Mouse (Mus musculus): Measurements from ENCODE around the gene Ski.

The Ski gene

DNA sequence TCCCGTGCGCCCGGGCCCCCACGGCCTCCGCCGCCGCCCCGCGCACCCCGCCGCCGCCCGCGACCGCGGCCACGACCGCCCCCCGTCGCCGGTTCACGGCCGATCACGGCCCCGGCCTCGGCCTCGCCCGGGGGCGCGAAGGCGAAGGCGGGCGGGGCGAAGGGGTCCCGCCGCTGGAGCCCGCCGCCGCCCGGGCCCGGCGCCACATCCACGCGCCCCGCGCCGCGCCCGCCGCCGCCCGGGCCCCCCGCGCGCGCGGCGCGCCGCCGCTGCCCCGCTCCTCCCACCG is at the start of gene Ski:
Gene Ski, minus strand, starts transcription at position 41 of the 289 bp plus-strand sequence.
- Histone ChIP-seq H3K4me3 (replicated peaks; ENCODE audit: low read length) (peak within 1 kb of the TSS; percentile 84), H3K36me3 (ENCODE audit: insufficient read depth, low read length) (peaks cover 40% of the 10 kb centered on the region), H3K4me1 (replicated peaks; ENCODE audit: low read depth, low read length) (peaks cover 48% of the 10 kb centered on the region), H3K9me3 (ENCODE audit: low read length) (no peaks in the 10 kb centered on the region), H3K27me3 (ENCODE audit: insufficient read depth, low read length) (peaks cover 53% of the 10 kb centered on the region)
- no peak for TF ChIP-seq POU5F1 (IDR thresholded peaks at IDR 0.05; ENCODE audit: borderline replicate concordance, low read length)
- no peak for TF ChIP-seq NANOG (IDR thresholded peaks at IDR 0.05; ENCODE audit: borderline replicate concordance, low read length)
- TF ChIP-seq CTCF (conservative IDR thresholded peaks at IDR 0.05; ENCODE audit: low read length): no peak

DNA sequence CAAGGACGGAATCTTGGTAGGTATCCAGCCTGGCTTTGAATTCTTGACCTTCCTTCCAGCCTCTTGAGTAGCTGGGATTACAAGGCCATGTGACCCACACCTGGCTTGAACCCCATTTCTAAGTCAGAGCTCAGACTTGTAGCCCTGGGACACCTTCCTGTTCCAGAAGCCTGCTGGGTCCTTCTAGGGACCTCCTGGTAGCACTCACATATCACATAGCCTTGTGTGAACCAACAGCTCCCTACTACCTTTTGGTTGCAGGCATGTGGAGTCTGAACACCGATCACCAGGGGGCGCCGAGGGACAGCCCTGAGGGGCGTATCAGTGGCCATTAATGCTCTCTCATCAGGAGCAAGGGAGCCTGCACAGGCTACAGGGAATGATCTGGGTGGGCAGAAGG is 46.0 kb upstream of the Ski start:
- Histone ChIP-seq H3K4me1 (replicated peaks; ENCODE audit: low read depth, low read length) (peaks cover 21% of the 10 kb centered on the region), H3K9me3 (ENCODE audit: low read length) (no peaks in the 10 kb centered on the region), H3K36me3 (ENCODE audit: insufficient read depth, low read length) (peaks cover 39% of the 10 kb centered on the region), H3K4me3 (replicated peaks; ENCODE audit: low read length) (no peak overlapping the region), H3K27me3 (ENCODE audit: insufficient read depth, low read length) (no peaks in the 10 kb centered on the region)
- TF ChIP-seq NANOG (IDR thresholded peaks at IDR 0.05; ENCODE audit: borderline replicate concordance, low read length) (no peak), CTCF (conservative IDR thresholded peaks at IDR 0.05; ENCODE audit: low read length) (peak; percentile 37), POU5F1 (IDR thresholded peaks at IDR 0.05; ENCODE audit: borderline replicate concordance, low read length) (no peak)

DNA sequence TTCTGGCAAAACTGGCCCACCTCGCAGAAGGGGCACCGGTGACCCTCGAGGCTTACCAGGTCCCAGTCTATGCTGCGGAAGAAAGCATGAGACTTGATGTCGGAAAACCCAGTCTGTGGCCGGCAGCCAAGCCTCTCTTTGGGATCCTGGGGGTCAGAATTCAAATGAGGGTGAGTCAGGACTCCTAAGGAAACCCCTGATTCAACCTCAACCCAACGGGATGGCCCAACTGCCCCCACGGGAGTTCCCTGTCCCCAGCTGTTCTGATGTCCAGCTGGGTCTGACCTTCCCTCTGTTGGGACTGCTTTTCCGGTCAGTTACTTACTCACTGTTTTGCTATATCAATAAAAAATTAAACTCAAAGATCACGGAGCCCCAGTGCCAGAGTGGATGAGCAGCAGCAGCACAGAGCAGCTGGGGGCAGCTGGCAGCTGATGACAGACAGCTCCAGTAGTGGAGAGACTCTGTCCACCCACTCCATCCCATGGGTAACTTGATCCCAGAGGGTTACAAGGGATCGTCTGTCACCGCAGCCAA is 45.3 kb upstream of the Ski start:
- no peak overlapping the region for H3K4me3 ChIP-seq (replicated peaks; ENCODE audit: low read length)
- H3K27me3 ChIP-seq (ENCODE audit: insufficient read depth, low read length): no peaks in the 10 kb centered on the region
- TF ChIP-seq CTCF (conservative IDR thresholded peaks at IDR 0.05; ENCODE audit: low read length): no peak
- TF ChIP-seq POU5F1 (IDR thresholded peaks at IDR 0.05; ENCODE audit: borderline replicate concordance, low read length): no peak
- no peak for TF ChIP-seq NANOG (IDR thresholded peaks at IDR 0.05; ENCODE audit: borderline replicate concordance, low read length)
- no peaks in the 10 kb centered on the region for H3K9me3 ChIP-seq (ENCODE audit: low read length)
- peaks cover 37% of the 10 kb centered on the region for H3K36me3 ChIP-seq (ENCODE audit: insufficient read depth, low read length)
- peaks cover 21% of the 10 kb centered on the region for H3K4me1 ChIP-seq (replicated peaks; ENCODE audit: low read depth, low read length)

DNA sequence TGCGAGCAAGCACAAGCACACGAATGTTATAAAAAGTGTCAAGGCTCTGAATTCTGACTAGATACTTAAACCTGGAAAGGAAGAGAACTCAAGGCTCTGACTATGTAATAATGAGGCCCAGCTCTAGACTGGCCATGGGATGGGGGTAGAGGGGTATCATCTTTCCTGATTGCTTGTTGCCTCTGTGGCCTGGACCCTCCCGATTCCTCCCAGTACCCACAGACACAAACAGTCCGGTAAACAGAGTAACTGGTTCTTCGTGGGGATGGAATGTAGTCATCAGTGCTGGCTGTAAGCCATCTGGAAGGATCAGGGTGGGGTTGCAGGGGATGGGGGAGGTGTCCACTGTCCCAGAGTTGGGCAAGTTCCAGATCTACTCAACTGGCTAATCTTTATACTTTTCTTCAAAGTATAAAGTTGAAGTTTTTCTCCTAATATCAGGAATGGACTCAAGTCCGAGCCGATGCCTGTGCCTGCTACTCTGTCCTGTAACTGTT is 44.7 kb upstream of the Ski start:
- Histone ChIP-seq H3K36me3 (ENCODE audit: insufficient read depth, low read length) (peaks cover 36% of the 10 kb centered on the region), H3K27me3 (ENCODE audit: insufficient read depth, low read length) (no peaks in the 10 kb centered on the region), H3K9me3 (ENCODE audit: low read length) (no peaks in the 10 kb centered on the region), H3K4me3 (replicated peaks; ENCODE audit: low read length) (no peak overlapping the region), H3K4me1 (replicated peaks; ENCODE audit: low read depth, low read length) (peaks cover 21% of the 10 kb centered on the region)
- TF ChIP-seq NANOG (IDR thresholded peaks at IDR 0.05; ENCODE audit: borderline replicate concordance, low read length) (no peak), CTCF (conservative IDR thresholded peaks at IDR 0.05; ENCODE audit: low read length) (no peak)

DNA sequence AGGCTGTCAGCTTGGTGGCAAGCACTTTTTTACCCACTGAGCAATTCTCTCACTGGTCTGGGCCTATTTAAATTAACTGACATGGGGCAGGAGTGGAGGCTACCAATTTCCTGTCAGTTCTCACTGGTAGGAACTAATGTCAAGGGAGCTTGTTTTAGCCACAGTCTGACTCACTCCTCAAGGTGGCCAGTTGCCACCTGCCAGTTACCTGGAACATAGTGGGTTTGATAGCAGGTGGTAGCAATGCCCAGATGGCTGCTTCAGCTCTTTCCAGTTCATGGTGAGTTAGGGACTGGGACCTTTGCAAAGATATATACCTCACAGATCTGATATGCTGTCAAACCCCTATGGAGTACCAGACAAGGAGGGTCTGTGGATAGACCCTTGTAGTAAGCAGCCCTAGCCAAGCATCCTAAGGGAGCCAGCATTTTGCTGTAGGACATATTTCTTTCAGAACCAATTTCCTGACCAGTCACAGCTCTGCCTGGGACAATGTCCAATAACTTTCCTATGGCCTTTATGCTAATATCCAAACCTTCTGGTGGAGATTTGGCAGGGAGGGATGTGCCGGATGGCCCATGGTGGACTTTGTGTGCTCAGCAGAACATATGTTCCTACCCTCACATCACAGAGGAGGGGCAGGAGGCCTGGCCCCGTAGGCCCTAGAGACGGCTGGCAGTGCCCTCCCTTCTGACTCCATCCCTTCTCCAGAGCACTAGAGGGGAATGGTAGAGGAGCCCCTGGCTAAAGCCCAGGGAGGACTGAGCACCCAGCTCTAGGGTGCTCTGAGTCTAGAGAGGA is 42.3 kb upstream of the Ski start:
- TF ChIP-seq NANOG (IDR thresholded peaks at IDR 0.05; ENCODE audit: borderline replicate concordance, low read length) (no peak), POU5F1 (IDR thresholded peaks at IDR 0.05; ENCODE audit: borderline replicate concordance, low read length) (no peak), CTCF (conservative IDR thresholded peaks at IDR 0.05; ENCODE audit: low read length) (no peak)
- H3K27me3 ChIP-seq (ENCODE audit: insufficient read depth, low read length): no peaks in the 10 kb centered on the region
- H3K4me3 ChIP-seq (replicated peaks; ENCODE audit: low read length): no peak overlapping the region
- H3K9me3 ChIP-seq (ENCODE audit: low read length): no peaks in the 10 kb centered on the region
- H3K4me1 ChIP-seq (replicated peaks; ENCODE audit: low read depth, low read length): peaks cover 34% of the 10 kb centered on the region
- peaks cover 26% of the 10 kb centered on the region for H3K36me3 ChIP-seq (ENCODE audit: insufficient read depth, low read length)

DNA sequence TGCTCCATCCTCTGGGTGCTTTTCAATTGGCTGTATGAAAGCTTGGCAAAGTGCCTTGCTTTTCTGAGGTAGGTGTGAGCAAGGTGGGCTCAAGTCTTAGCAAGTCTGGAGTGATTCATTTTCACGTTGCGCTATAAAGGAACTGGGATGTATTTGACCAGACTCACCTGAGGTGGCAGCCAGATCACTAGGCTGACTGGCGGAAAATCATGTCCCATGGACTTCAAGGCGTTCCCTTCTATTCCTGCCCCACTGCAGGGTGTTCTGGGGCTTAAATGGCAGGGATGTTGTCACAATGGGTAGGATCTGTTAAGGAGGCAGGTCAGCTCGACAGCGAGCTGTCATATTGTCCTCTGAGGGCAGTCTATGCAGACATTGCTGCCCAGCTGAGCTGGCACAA is 29.9 kb upstream of the Ski start:
- peaks cover 34% of the 10 kb centered on the region for H3K4me1 ChIP-seq (replicated peaks; ENCODE audit: low read depth, low read length)
- H3K4me3 ChIP-seq (replicated peaks; ENCODE audit: low read length): 0 out of 2 replicates have a peak overlapping the region, but pooled peaks have one; percentile 87
- no peaks in the 10 kb centered on the region for H3K27me3 ChIP-seq (ENCODE audit: insufficient read depth, low read length)
- peaks cover 39% of the 10 kb centered on the region for H3K36me3 ChIP-seq (ENCODE audit: insufficient read depth, low read length)
- H3K9me3 ChIP-seq (ENCODE audit: low read length): no peaks in the 10 kb centered on the region
- no peak for TF ChIP-seq CTCF (conservative IDR thresholded peaks at IDR 0.05; ENCODE audit: low read length)
- no peak for TF ChIP-seq POU5F1 (IDR thresholded peaks at IDR 0.05; ENCODE audit: borderline replicate concordance, low read length)
- no peak for TF ChIP-seq NANOG (IDR thresholded peaks at IDR 0.05; ENCODE audit: borderline replicate concordance, low read length)

DNA sequence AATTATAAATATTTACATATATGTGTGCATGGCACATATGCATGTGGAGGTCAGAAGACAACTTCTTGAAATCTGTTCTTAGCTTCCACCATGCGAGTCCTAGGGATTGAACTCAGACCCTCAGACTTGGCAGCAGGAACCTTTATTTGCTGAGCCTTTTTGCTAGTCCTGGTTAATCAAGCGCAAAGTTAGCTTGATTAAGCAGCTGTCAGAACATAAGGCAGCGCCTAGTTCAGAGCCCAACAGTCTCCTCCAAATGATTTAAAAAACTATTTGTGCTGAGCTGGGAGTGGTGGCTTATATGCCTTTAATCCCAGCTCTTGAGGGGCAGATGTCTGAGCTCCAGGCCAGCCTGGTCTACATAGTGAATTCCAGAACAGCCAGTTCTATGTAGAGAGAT is 28.8 kb upstream of the Ski start:
- Histone ChIP-seq H3K9me3 (ENCODE audit: low read length) (no peaks in the 10 kb centered on the region), H3K36me3 (ENCODE audit: insufficient read depth, low read length) (peaks cover 33% of the 10 kb centered on the region)

DNA sequence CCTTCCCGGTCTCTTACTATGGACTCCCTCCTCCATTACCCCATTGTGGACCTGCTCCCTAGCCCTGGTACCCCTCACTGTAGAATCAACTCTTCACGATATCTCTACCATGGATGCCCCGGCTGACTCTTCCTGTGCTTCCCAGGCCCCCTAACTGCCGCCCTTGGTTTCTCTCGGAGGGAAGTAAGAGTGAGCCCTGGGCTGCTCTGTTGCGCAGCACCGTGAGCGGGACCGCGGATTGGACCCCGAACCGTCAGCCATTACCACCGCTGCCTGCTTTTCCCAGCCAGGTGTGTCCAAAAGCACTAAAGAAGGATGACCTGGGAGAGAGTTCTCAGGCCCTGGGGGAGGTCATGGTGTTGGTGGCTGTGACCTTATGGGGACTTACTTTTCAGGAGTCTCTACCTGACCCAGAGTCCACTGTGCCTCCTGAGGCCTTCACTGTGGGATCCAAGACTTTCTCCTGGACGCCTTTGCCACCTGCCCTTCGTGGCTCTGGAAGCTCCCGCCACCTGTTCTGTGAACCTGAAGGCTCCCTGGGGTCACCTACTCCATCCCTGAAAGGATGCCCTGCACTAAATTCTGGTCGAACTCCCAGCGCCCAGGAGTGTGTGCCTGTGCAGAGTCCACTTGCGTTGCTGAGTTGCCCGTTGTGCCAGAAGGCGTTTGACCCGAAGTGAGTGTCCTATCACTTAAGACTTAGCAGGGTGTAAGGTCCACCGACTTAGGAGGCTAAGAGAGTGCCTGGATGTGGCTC is 28.1 kb upstream of the Ski start:
- H3K4me1 ChIP-seq (replicated peaks; ENCODE audit: low read depth, low read length): peaks cover 52% of the 10 kb centered on the region
- no peaks in the 10 kb centered on the region for H3K9me3 ChIP-seq (ENCODE audit: low read length)
- no peaks in the 10 kb centered on the region for H3K27me3 ChIP-seq (ENCODE audit: insufficient read depth, low read length)
- H3K36me3 ChIP-seq (ENCODE audit: insufficient read depth, low read length): peaks cover 27% of the 10 kb centered on the region
- H3K4me3 ChIP-seq (replicated peaks; ENCODE audit: low read length): peak overlapping the region; percentile 87
- TF ChIP-seq CTCF (conservative IDR thresholded peaks at IDR 0.05; ENCODE audit: low read length) (no peak), POU5F1 (IDR thresholded peaks at IDR 0.05; ENCODE audit: borderline replicate concordance, low read length) (no peak), NANOG (IDR thresholded peaks at IDR 0.05; ENCODE audit: borderline replicate concordance, low read length) (no peak)

More for the DNA sequence above, 28.8 kb upstream of the Ski start:
- peak overlapping the region; percentile 87 for H3K4me3 ChIP-seq (replicated peaks; ENCODE audit: low read length)
- no peak for TF ChIP-seq NANOG (IDR thresholded peaks at IDR 0.05; ENCODE audit: borderline replicate concordance, low read length)
- no peak for TF ChIP-seq CTCF (conservative IDR thresholded peaks at IDR 0.05; ENCODE audit: low read length)
- no peak for TF ChIP-seq POU5F1 (IDR thresholded peaks at IDR 0.05; ENCODE audit: borderline replicate concordance, low read length)
- H3K4me1 ChIP-seq (replicated peaks; ENCODE audit: low read depth, low read length): peaks cover 45% of the 10 kb centered on the region
- no peaks in the 10 kb centered on the region for H3K27me3 ChIP-seq (ENCODE audit: insufficient read depth, low read length)

Data from E14TG2a.4 (cell line).